Mouse (Mus musculus): ENCODE results near the gene Bsn. TPM values are rescaled to one million over a fixed set of nuclear protein-coding genes. Genes with fewer than 3 reads are reported as not detected.

Bsn gene
- polyA plus RNA-seq, 1 experiment from 2014 or later, result 5.3 TPM

- DNase-seq (ENCODE audit: low spot score) (no peak), ATAC-seq (no peak)
- Histone ChIP-seq H3K9ac (ENCODE audit: low read length) (no peak overlapping the region), H3K27me3 (replicated peaks; ENCODE audit: control insufficient read depth, insufficient read depth, low read length) (no peaks in the 10 kb centered on the region), H3K4me1 (ENCODE audit: control insufficient read depth, insufficient read depth, low read length) (no peaks in the 10 kb centered on the region), H3K27ac (ENCODE audit: low read depth, low read length) (no peak overlapping the region), H3K36me3 (ENCODE audit: control insufficient read depth, insufficient read depth, low read length) (no peaks in the 10 kb centered on the region), H3K4me3 (ENCODE audit: low read depth, low read length) (no peak overlapping the region), H3K4me2 (ENCODE audit: low read length) (no peak overlapping the region), H3K9me3 (replicated peaks; ENCODE audit: control insufficient read depth, low read length) (no peaks in the 10 kb centered on the region)
- 35% methylated on average over 4 of the region's 4 CpGs for WGBS
Measured at GRCm38 (mm10) chr9:108149817-108150216, 40.4 kb downstream of the Bsn start.

- Histone ChIP-seq H3K9ac (ENCODE audit: low read length) (no peak overlapping the region), H3K27ac (ENCODE audit: low read depth, low read length) (no peak overlapping the region), H3K4me1 (ENCODE audit: control insufficient read depth, insufficient read depth, low read length) (no peaks in the 10 kb centered on the region), H3K27me3 (replicated peaks; ENCODE audit: control insufficient read depth, insufficient read depth, low read length) (no peaks in the 10 kb centered on the region), H3K36me3 (ENCODE audit: control insufficient read depth, insufficient read depth, low read length) (no peaks in the 10 kb centered on the region), H3K4me3 (ENCODE audit: low read depth, low read length) (no peak overlapping the region), H3K9me3 (replicated peaks; ENCODE audit: control insufficient read depth, low read length) (no peaks in the 10 kb centered on the region), H3K4me2 (ENCODE audit: low read length) (no peak overlapping the region)
- no peak for DNase-seq (ENCODE audit: low spot score)
- ATAC-seq, result no peak
- 76% methylated on average over 5 of the region's 5 CpGs for WGBS
Measured at GRCm38 (mm10) chr9:108147606-108148005, 42.6 kb downstream of the Bsn start.

GRCm38 (mm10) chr9:108146451-108146850 lies 43.7 kb downstream of the Bsn start:
- Histone ChIP-seq H3K9me3 (replicated peaks; ENCODE audit: control insufficient read depth, low read length) (no peaks in the 10 kb centered on the region), H3K4me2 (ENCODE audit: low read length) (no peak overlapping the region), H3K36me3 (ENCODE audit: control insufficient read depth, insufficient read depth, low read length) (no peaks in the 10 kb centered on the region), H3K4me1 (ENCODE audit: control insufficient read depth, insufficient read depth, low read length) (no peaks in the 10 kb centered on the region), H3K27ac (ENCODE audit: low read depth, low read length) (no peak overlapping the region), H3K9ac (ENCODE audit: low read length) (no peak overlapping the region), H3K27me3 (replicated peaks; ENCODE audit: control insufficient read depth, insufficient read depth, low read length) (no peaks in the 10 kb centered on the region), H3K4me3 (ENCODE audit: low read depth, low read length) (no peak overlapping the region)
- no peak for ATAC-seq
- 75% methylated on average over 4 of the region's 4 CpGs for WGBS
- no peak for DNase-seq (ENCODE audit: low spot score)

GRCm38 (mm10) chr9:108145740-108146139 lies 44.4 kb downstream of the Bsn start:
- H3K27ac ChIP-seq (ENCODE audit: low read depth, low read length), result no peak overlapping the region
- H3K4me3 ChIP-seq (ENCODE audit: low read depth, low read length), result no peak overlapping the region
- 79% methylated on average over 6 of the region's 6 CpGs for WGBS
- no peaks in the 10 kb centered on the region for H3K4me1 ChIP-seq (ENCODE audit: control insufficient read depth, insufficient read depth, low read length)
- ATAC-seq (no peak), DNase-seq (ENCODE audit: low spot score) (no peak)
- H3K36me3 ChIP-seq (ENCODE audit: control insufficient read depth, insufficient read depth, low read length), result no peaks in the 10 kb centered on the region
- H3K9ac ChIP-seq (ENCODE audit: low read length), result no peak overlapping the region
- H3K4me2 ChIP-seq (ENCODE audit: low read length), result no peak overlapping the region
- no peaks in the 10 kb centered on the region for H3K9me3 ChIP-seq (replicated peaks; ENCODE audit: control insufficient read depth, low read length)
- no peaks in the 10 kb centered on the region for H3K27me3 ChIP-seq (replicated peaks; ENCODE audit: control insufficient read depth, insufficient read depth, low read length)

GRCm38 (mm10) chr9:108144371-108145270 lies 45.6 kb downstream of the Bsn start:
- Histone ChIP-seq H3K4me3 (ENCODE audit: low read depth, low read length) (no peak overlapping the region), H3K36me3 (ENCODE audit: control insufficient read depth, insufficient read depth, low read length) (no peaks in the 10 kb centered on the region), H3K4me1 (ENCODE audit: control insufficient read depth, insufficient read depth, low read length) (no peaks in the 10 kb centered on the region), H3K9me3 (replicated peaks; ENCODE audit: control insufficient read depth, low read length) (no peaks in the 10 kb centered on the region), H3K9ac (ENCODE audit: low read length) (no peak overlapping the region), H3K4me2 (ENCODE audit: low read length) (no peak overlapping the region), H3K27ac (ENCODE audit: low read depth, low read length) (no peak overlapping the region), H3K27me3 (replicated peaks; ENCODE audit: control insufficient read depth, insufficient read depth, low read length) (no peaks in the 10 kb centered on the region)
- WGBS, result 85% methylated on average over 17 of the region's 17 CpGs
- DNase-seq (ENCODE audit: low spot score) (no peak), ATAC-seq (no peak)

- H3K36me3 ChIP-seq (ENCODE audit: control insufficient read depth, insufficient read depth, low read length), result peaks cover 9% of the 10 kb centered on the region
- no peak overlapping the region for H3K4me2 ChIP-seq (ENCODE audit: low read length)
- no peak overlapping the region for H3K9ac ChIP-seq (ENCODE audit: low read length)
- H3K4me1 ChIP-seq (ENCODE audit: control insufficient read depth, insufficient read depth, low read length), result no peaks in the 10 kb centered on the region
- DNase-seq (ENCODE audit: low spot score) (no peak), ATAC-seq (no peak)
- no peak overlapping the region for H3K4me3 ChIP-seq (ENCODE audit: low read depth, low read length)
- H3K9me3 ChIP-seq (replicated peaks; ENCODE audit: control insufficient read depth, low read length), result no peaks in the 10 kb centered on the region
- WGBS, result 89% methylated on average over 2 of the region's 2 CpGs
- no peaks in the 10 kb centered on the region for H3K27me3 ChIP-seq (replicated peaks; ENCODE audit: control insufficient read depth, insufficient read depth, low read length)
- no peak overlapping the region for H3K27ac ChIP-seq (ENCODE audit: low read depth, low read length)
Measured at GRCm38 (mm10) chr9:108143470-108143869, 46.7 kb downstream of the Bsn start.

- Histone ChIP-seq H3K9me3 (replicated peaks; ENCODE audit: control insufficient read depth, low read length) (no peaks in the 10 kb centered on the region), H3K9ac (ENCODE audit: low read length) (no peak overlapping the region), H3K36me3 (ENCODE audit: control insufficient read depth, insufficient read depth, low read length) (peaks cover 18% of the 10 kb centered on the region), H3K4me1 (ENCODE audit: control insufficient read depth, insufficient read depth, low read length) (no peaks in the 10 kb centered on the region), H3K4me2 (ENCODE audit: low read length) (no peak overlapping the region), H3K4me3 (ENCODE audit: low read depth, low read length) (no peak overlapping the region), H3K27ac (ENCODE audit: low read depth, low read length) (no peak overlapping the region), H3K27me3 (replicated peaks; ENCODE audit: control insufficient read depth, insufficient read depth, low read length) (no peaks in the 10 kb centered on the region)
- DNase-seq (ENCODE audit: low spot score) (no peak), ATAC-seq (no peak)
- 91% methylated on average over 10 of the region's 10 CpGs for WGBS
Measured at GRCm38 (mm10) chr9:108141387-108141786, 48.8 kb downstream of the Bsn start.

- Histone ChIP-seq H3K9ac (ENCODE audit: low read length) (no peak overlapping the region), H3K27me3 (replicated peaks; ENCODE audit: control insufficient read depth, insufficient read depth, low read length) (no peaks in the 10 kb centered on the region), H3K36me3 (ENCODE audit: control insufficient read depth, insufficient read depth, low read length) (peaks cover 18% of the 10 kb centered on the region), H3K9me3 (replicated peaks; ENCODE audit: control insufficient read depth, low read length) (no peaks in the 10 kb centered on the region), H3K27ac (ENCODE audit: low read depth, low read length) (no peak overlapping the region), H3K4me3 (ENCODE audit: low read depth, low read length) (no peak overlapping the region), H3K4me1 (ENCODE audit: control insufficient read depth, insufficient read depth, low read length) (no peaks in the 10 kb centered on the region), H3K4me2 (ENCODE audit: low read length) (no peak overlapping the region)
- 79% methylated on average over 7 of the region's 7 CpGs for WGBS
- no peak for ATAC-seq
- DNase-seq (ENCODE audit: low spot score), result no peak
Measured at GRCm38 (mm10) chr9:108139963-108140695, 50.1 kb downstream of the Bsn start.
